Mouse (Mus musculus): ENCODE data around the gene Lamtor1. TPM values are rescaled to one million over a fixed set of nuclear protein-coding genes. Genes with fewer than 3 reads are reported as not detected.
"Not testable (repeated sequence)": the region's sequence is repeated elsewhere in the genome, so short reads cannot be mapped to it uniquely, and the experiment has no call there.

Gene Lamtor1
- polyA plus RNA-seq, 1 experiment from 2014 or later: 168 TPM

GRCm38 (mm10) chr7:101938348-101938747 is 32.6 kb downstream of the Lamtor1 start:
- H3K36me3 ChIP-seq (replicated peaks): peaks cover 43% of the 10 kb centered on the region
- no peak overlapping the region for H3K4me3 ChIP-seq
- H3K27ac ChIP-seq (replicated peaks): no peak overlapping the region
- H3K27me3 ChIP-seq (replicated peaks; ENCODE audit: low read depth, poor library complexity, severe bottlenecking): no peaks in the 10 kb centered on the region
- no peak for DNase-seq (ENCODE audit: low spot score)
- peaks cover 17% of the 10 kb centered on the region for H3K4me1 ChIP-seq
- H3K9me3 ChIP-seq: no peaks in the 10 kb centered on the region
- WGBS: 87% methylated on average over 2 of the region's 2 CpGs

- no peaks in the 10 kb centered on the region for H3K27me3 ChIP-seq (replicated peaks; ENCODE audit: low read depth, poor library complexity, severe bottlenecking)
- no peak overlapping the region for H3K27ac ChIP-seq (replicated peaks)
- no peaks in the 10 kb centered on the region for H3K9me3 ChIP-seq
- peaks cover 43% of the 10 kb centered on the region for H3K36me3 ChIP-seq (replicated peaks)
- H3K4me1 ChIP-seq: peaks cover 13% of the 10 kb centered on the region
- DNase-seq (ENCODE audit: low spot score): no peak
- 91% methylated on average over 4 of the region's 4 CpGs for WGBS
- no peak overlapping the region for H3K4me3 ChIP-seq
Measured at GRCm38 (mm10) chr7:101939758-101940157, 34.1 kb downstream of the Lamtor1 start.

DNA sequence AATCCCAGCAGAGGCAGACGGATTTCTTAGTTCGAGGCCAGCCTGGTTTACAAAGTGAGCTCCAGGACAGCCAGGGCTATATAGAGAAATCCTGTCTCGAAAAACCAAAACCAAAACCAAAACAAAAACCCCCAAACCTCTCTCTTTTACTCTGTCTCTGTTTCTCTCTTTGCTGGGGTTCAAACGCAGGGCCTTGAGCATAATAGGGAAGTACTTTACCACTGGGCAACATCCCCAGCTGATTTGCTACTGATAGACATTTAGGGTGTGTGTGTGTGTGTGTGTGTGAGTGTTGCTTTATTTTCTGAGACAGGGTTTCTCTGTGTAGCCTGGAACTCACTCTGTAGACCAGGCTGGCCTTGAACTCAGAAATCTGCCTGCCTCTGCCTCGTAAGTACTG is 43.3 kb downstream of the Lamtor1 start:
- not testable (repeated sequence) for H3K4me3 ChIP-seq; DNase-seq (ENCODE audit: low spot score); H3K4me1 ChIP-seq; H3K27ac ChIP-seq (replicated peaks); H3K9me3 ChIP-seq; H3K27me3 ChIP-seq (replicated peaks; ENCODE audit: low read depth, poor library complexity, severe bottlenecking)
- 91% methylated on average over 5 of the region's 5 CpGs for WGBS
- H3K36me3 ChIP-seq (replicated peaks): peaks cover 12% of the 10 kb centered on the region

GRCm38 (mm10) chr7:101951648-101952047 is 45.9 kb downstream of the Lamtor1 start:
- 88% methylated on average over 1 of the region's 1 CpGs for WGBS
- Histone ChIP-seq H3K9me3 (no peaks in the 10 kb centered on the region), H3K36me3 (replicated peaks) (peaks cover 3% of the 10 kb centered on the region; the same call in 1 of the 2 replicates), H3K27me3 (replicated peaks; ENCODE audit: low read depth, poor library complexity, severe bottlenecking) (no peaks in the 10 kb centered on the region), H3K4me1 (no peaks in the 10 kb centered on the region), H3K4me3 (no peak overlapping the region), H3K27ac (replicated peaks) (no peak overlapping the region)
- DNase-seq (ENCODE audit: low spot score): no peak

DNA sequence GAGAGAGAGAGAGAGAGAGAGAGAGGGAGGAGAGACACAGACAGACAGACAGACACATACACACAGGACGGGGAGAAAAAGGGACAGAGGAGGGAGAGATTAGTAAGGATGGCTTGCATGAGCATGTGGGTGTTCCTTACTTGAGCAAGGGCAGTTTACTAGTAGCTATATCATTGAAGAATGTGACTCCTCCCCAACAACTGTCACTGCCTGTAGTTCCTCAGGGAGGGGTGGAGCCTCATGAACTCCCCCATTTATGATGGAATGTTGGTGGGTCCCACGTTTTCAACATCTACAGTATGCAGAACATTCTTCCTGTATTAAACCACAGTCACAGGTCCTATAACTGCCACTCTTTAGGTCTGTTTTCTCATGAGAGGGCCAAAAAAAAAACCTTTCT is 46.4 kb downstream of the Lamtor1 start:
- no peak for DNase-seq (ENCODE audit: low spot score)
- no peaks in the 10 kb centered on the region for H3K4me1 ChIP-seq
- no peak overlapping the region for H3K4me3 ChIP-seq
- no peaks in the 10 kb centered on the region for H3K9me3 ChIP-seq
- H3K36me3 ChIP-seq (replicated peaks): peaks cover 3% of the 10 kb centered on the region; the same call in 1 of the 2 replicates
- no peak overlapping the region for H3K27ac ChIP-seq (replicated peaks)
- 69% methylated on average over 2 of the region's 2 CpGs for WGBS
- H3K27me3 ChIP-seq (replicated peaks; ENCODE audit: low read depth, poor library complexity, severe bottlenecking): no peaks in the 10 kb centered on the region

DNA sequence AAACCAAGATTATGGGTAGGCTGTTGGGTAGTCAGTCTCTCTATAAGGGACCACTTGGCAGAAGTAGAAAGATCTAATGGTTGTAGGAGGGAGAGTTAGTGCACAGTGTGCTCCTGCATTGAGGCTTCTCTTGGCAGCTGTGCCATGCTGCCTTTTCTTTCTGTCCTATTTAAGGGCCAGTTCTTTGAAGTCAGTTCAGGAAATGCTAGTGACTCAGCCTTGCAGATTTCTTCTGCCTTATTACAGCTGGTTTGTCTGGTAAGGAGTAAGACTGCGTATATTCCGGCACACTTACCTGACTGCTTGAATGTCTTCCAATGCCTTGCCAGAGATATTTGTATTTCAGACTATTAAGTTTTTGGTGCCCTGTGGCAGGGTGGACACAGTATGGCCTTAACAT is 48.5 kb downstream of the Lamtor1 start:
- Histone ChIP-seq H3K36me3 (replicated peaks) (no peaks in the 10 kb centered on the region; the same call in 1 of the 2 replicates), H3K27me3 (replicated peaks; ENCODE audit: low read depth, poor library complexity, severe bottlenecking) (no peaks in the 10 kb centered on the region), H3K27ac (replicated peaks) (no peak overlapping the region), H3K9me3 (no peaks in the 10 kb centered on the region), H3K4me3 (no peak overlapping the region), H3K4me1 (no peaks in the 10 kb centered on the region)
- WGBS: 94% methylated on average over 2 of the region's 2 CpGs
- DNase-seq (ENCODE audit: low spot score): no peak

- no peak for DNase-seq (ENCODE audit: low spot score)
- H3K36me3 ChIP-seq (replicated peaks): no peaks in the 10 kb centered on the region; the same call in 1 of the 2 replicates
- 0 out of 2 replicates have a peak, but pooled peaks cover 4% of the 10 kb centered on the region for H3K4me1 ChIP-seq
- no peaks in the 10 kb centered on the region for H3K27me3 ChIP-seq (replicated peaks; ENCODE audit: low read depth, poor library complexity, severe bottlenecking)
- WGBS: 94% methylated on average over 2 of the region's 2 CpGs
- H3K4me3 ChIP-seq: no peak overlapping the region
- H3K27ac ChIP-seq (replicated peaks): no peak overlapping the region
- no peaks in the 10 kb centered on the region for H3K9me3 ChIP-seq
Measured at GRCm38 (mm10) chr7:101955276-101955675, 49.6 kb downstream of the Lamtor1 start.

DNA sequence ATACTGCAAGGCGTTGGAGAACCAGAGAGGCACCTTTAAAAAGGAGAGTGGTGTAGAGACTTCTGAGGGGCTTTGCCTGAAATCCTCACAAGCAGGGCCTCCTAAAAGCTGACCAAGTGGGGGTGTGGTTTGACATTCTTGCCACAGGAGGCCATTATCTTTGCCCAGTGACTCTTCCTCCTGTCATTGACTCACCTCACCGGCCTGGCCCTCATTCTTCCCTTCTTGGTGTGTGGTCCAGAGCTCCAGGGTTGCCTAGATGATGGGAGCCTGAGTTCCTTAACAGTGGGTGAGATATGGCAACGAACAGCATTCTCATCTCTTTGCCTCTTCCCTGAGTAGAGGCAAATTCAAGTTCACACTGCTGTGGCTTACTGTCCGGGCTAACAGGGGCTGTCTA is 50.2 kb downstream of the Lamtor1 start:
- no peaks in the 10 kb centered on the region for H3K9me3 ChIP-seq
- H3K4me1 ChIP-seq: 0 out of 2 replicates have a peak, but pooled peaks cover 5% of the 10 kb centered on the region
- no peak for DNase-seq (ENCODE audit: low spot score)
- no peaks in the 10 kb centered on the region; the same call in 1 of the 2 replicates for H3K36me3 ChIP-seq (replicated peaks)
- no peaks in the 10 kb centered on the region for H3K27me3 ChIP-seq (replicated peaks; ENCODE audit: low read depth, poor library complexity, severe bottlenecking)
- 73% methylated on average over 4 of the region's 4 CpGs for WGBS
- no peak overlapping the region for H3K4me3 ChIP-seq
- H3K27ac ChIP-seq (replicated peaks): no peak overlapping the region

- no peak for DNase-seq (ENCODE audit: low spot score)
- Histone ChIP-seq H3K4me1 (0 out of 2 replicates have a peak, but pooled peaks cover 5% of the 10 kb centered on the region), H3K36me3 (replicated peaks) (no peaks in the 10 kb centered on the region; the same call in 1 of the 2 replicates), H3K27me3 (replicated peaks; ENCODE audit: low read depth, poor library complexity, severe bottlenecking) (no peaks in the 10 kb centered on the region), H3K9me3 (no peaks in the 10 kb centered on the region), H3K4me3 (no peak overlapping the region), H3K27ac (replicated peaks) (no peak overlapping the region)
- 90% methylated on average over 1 of the region's 1 CpGs for WGBS
Measured at GRCm38 (mm10) chr7:101956481-101956880, 50.8 kb downstream of the Lamtor1 start.

DNA sequence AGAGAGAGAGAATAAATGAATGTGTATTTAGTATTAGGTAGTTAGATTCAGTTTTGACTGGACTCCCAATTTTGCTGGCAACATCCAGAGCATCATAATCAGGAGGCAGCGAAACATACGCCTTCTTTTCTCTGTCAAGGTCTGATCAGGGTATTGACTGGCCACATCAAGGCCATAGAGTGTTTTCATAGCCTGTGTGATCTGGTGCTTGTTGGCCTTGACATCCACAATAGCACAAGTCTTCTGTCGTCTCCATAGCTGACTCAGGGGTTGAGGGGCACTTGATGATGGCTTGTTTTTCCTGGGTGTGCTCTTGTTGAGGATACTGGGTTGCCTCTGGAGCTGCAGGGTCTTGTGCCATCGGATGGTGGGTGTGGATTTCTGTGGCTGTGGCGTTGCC is 51.2 kb downstream of the Lamtor1 start:
- no peak for DNase-seq (ENCODE audit: low spot score)
- WGBS: 96% methylated on average over 5 of the region's 5 CpGs

DNA sequence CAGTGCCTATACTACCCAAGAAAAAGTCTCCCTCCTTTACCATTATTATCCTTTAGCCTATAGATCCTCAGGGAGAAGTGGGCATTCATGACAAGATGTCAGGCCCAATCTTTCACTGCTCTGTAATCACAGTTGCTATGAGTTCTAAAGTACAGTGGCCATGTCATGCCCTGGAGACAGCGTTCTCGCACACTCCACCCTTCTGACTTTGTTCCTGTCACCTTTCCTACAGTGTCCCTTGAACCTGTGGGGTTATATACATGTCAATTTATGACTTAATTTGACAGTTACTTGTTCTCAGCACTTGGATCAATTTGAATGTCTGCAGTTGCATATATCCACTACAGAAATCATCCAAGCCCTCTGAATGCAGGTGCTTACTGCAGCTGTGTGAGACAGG is 57.1 kb downstream of the Lamtor1 start:
- WGBS: 93% methylated on average over 2 of the region's 2 CpGs
- H3K4me3 ChIP-seq: no peak overlapping the region

More for the DNA sequence above, 51.2 kb downstream of the Lamtor1 start:
- Histone ChIP-seq H3K36me3 (replicated peaks) (no peaks in the 10 kb centered on the region; the same call in 1 of the 2 replicates), H3K4me3 (no peak overlapping the region), H3K9me3 (no peaks in the 10 kb centered on the region), H3K4me1 (0 out of 2 replicates have a peak, but pooled peaks cover 5% of the 10 kb centered on the region), H3K27me3 (replicated peaks; ENCODE audit: low read depth, poor library complexity, severe bottlenecking) (no peaks in the 10 kb centered on the region), H3K27ac (replicated peaks) (no peak overlapping the region)

DNA sequence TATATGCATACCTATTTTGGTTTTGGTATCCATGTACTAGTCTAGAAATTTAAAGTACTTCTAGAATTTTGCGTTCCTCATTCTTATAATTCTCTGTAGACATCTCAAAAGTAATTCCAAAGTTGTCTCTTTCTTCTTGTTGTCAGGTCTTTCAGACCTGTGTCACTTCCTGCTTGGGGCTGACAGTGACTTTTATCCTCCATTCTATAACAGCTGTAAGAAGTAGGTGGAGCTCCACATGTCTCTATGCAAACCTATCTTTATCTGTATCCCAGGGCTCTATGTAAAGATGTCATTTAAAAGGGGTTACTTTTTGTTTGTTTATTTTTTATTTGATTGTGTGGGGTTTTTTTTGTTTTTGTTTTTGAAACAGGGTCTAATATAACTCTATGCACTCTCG is 57.9 kb downstream of the Lamtor1 start:
- no peak overlapping the region for H3K4me3 ChIP-seq

More for the DNA sequence above, 57.1 kb downstream of the Lamtor1 start:
- no peaks in the 10 kb centered on the region for H3K9me3 ChIP-seq
- H3K27ac ChIP-seq (replicated peaks): no peak overlapping the region
- H3K36me3 ChIP-seq (replicated peaks): no peaks in the 10 kb centered on the region
- no peak for DNase-seq (ENCODE audit: low spot score)
- H3K4me1 ChIP-seq: 0 out of 2 replicates have a peak, but pooled peaks cover 8% of the 10 kb centered on the region
- no peaks in the 10 kb centered on the region for H3K27me3 ChIP-seq (replicated peaks; ENCODE audit: low read depth, poor library complexity, severe bottlenecking)

GRCm38 (mm10) chr7:101964551-101964950 is 58.8 kb downstream of the Lamtor1 start:
- Histone ChIP-seq H3K4me1 (peaks cover 22% of the 10 kb centered on the region), H3K9me3 (no peaks in the 10 kb centered on the region), H3K27ac (replicated peaks) (no peak overlapping the region), H3K4me3 (no peak overlapping the region), H3K27me3 (replicated peaks; ENCODE audit: low read depth, poor library complexity, severe bottlenecking) (no peaks in the 10 kb centered on the region), H3K36me3 (replicated peaks) (no peaks in the 10 kb centered on the region)
- 91% methylated on average over 4 of the region's 4 CpGs for WGBS
- no peak for DNase-seq (ENCODE audit: low spot score)

More for the DNA sequence above, 57.9 kb downstream of the Lamtor1 start:
- Histone ChIP-seq H3K9me3 (no peaks in the 10 kb centered on the region), H3K4me1 (peaks cover 13% of the 10 kb centered on the region), H3K27ac (replicated peaks) (no peak overlapping the region), H3K27me3 (replicated peaks; ENCODE audit: low read depth, poor library complexity, severe bottlenecking) (no peaks in the 10 kb centered on the region), H3K36me3 (replicated peaks) (no peaks in the 10 kb centered on the region)
- no peak for DNase-seq (ENCODE audit: low spot score)
- WGBS: 96% methylated on average over 2 of the region's 2 CpGs

Data from embryonic facial prominence, embryonic 10.5 days (tissue).